Mouse (Mus musculus) liver, embryonic 15.5 days (tissue): ENCODE results near the gene Cfap99. TPM values are rescaled to one million over a fixed set of nuclear protein-coding genes. Genes with fewer than 3 reads are reported as not detected.

Experiments
- ATAC-seq: fragments of 200-750 bp; cut with Nextera tagmentation; 2 replicates; pipeline ENCODE4 v1.8.0; 2017; ENCODE audit warnings: moderate number of reproducible peaks, mild to moderate bottlenecking, moderate library complexity; ENCODE audit not compliant: insufficient read depth
- H3K27ac ChIP-seq: fragments of 300-500 bp; sonication (generic); replicated peaks from 2 replicates; pipeline ENCODE4 v1.5.1; 2015; ENCODE audit warnings: mild to moderate bottlenecking, inconsistent platforms
- H3K27me3 ChIP-seq: fragments of 300-500 bp; sonication (generic); 2 replicates; pipeline ENCODE4 v1.6.1; 2015; ENCODE audit warnings: mild to moderate bottlenecking, inconsistent platforms
- H3K36me3 ChIP-seq: fragments of 300-500 bp; sonication (generic); replicated peaks from 2 replicates; pipeline ENCODE4 v1.6.1; 2015; ENCODE audit warnings: moderate library complexity, mild to moderate bottlenecking, inconsistent platforms
- H3K4me1 ChIP-seq: fragments of 300-500 bp; sonication (generic); replicated peaks from 2 replicates; pipeline ENCODE4 v1.6.1; 2015; ENCODE audit warnings: inconsistent platforms
- H3K4me2 ChIP-seq: fragments of 300-500 bp; sonication (generic); 2 replicates; pipeline ENCODE4 v1.6.1; 2015; ENCODE audit warnings: moderate library complexity, mild to moderate bottlenecking, inconsistent platforms
- H3K4me3 ChIP-seq: fragments of 300-500 bp; sonication (generic); replicated peaks from 2 replicates; pipeline ENCODE4 v1.5.1; 2015; ENCODE audit warnings: mild to moderate bottlenecking, inconsistent platforms
- H3K9ac ChIP-seq: fragments of 300-500 bp; sonication (generic); 2 replicates; pipeline ENCODE4 v1.6.1; 2015; ENCODE audit warnings: moderate library complexity, mild to moderate bottlenecking, inconsistent platforms
- H3K9me3 ChIP-seq: fragments of 300-500 bp; sonication (generic); replicated peaks from 2 replicates; pipeline ENCODE4 v1.6.1; 2016; ENCODE audit warnings: inconsistent platforms
- WGBS: fragments of 180-500 bp; shearing (Covaris S2); methylation state at CpG from one replicate; pipeline ENCODE4 v1.1.7; 2015; ENCODE audit warnings: mixed read lengths; ENCODE audit not compliant: insufficient replicate concordance; 5-methylcytosine and 5-hydroxymethylcytosine counted together
- polyA plus RNA-seq: library from polyadenylated mRNA; unstranded; fragments of >200 nt; fragmentation: Nextera tagmentation; extraction: Ambion mirVana; gene quantifications from 2 replicates; pipeline ENCODE4 v1.2.1, GENCODE M21; 2015

Cfap99 gene
- polyA plus RNA-seq, 1 experiment from 2014 or later: not detected

GRCm38 (mm10) chr5:34370022-34370823 lies 81.8 kb downstream of the Cfap99 start:
- WGBS: under 1% methylated on average over 82 of the region's 114 CpGs
- ATAC-seq: peak; percentile 11

GRCm38 (mm10) chr5:34370840-34371239 lies 82.4 kb downstream of the Cfap99 start:
- Histone ChIP-seq H3K36me3 (no peaks in the 10 kb centered on the region), H3K27me3 (no peaks in the 10 kb centered on the region), H3K9me3 (no peaks in the 10 kb centered on the region), H3K9ac (peak overlapping the region; percentile 83), H3K4me1 (peaks cover 40% of the 10 kb centered on the region), H3K27ac (peak overlapping the region; percentile 79; the same call in 1 of the 2 replicates), H3K4me3 (peak overlapping the region; percentile 87), H3K4me2 (peak overlapping the region; percentile 82)
- ATAC-seq: no peak
- 28% methylated on average over 8 of the region's 8 CpGs for WGBS

More at GRCm38 (mm10) chr5:34370022-34370823, 81.8 kb downstream of the Cfap99 start:
- Histone ChIP-seq H3K4me2 (peak overlapping the region; percentile 82), H3K9me3 (no peaks in the 10 kb centered on the region), H3K9ac (peak overlapping the region; percentile 83), H3K4me1 (peaks cover 40% of the 10 kb centered on the region), H3K4me3 (peak overlapping the region; percentile 87), H3K27me3 (no peaks in the 10 kb centered on the region), H3K27ac (peak overlapping the region; percentile 79), H3K36me3 (no peaks in the 10 kb centered on the region)

- Histone ChIP-seq H3K4me2 (no peak overlapping the region), H3K4me3 (no peak overlapping the region; the same call in 1 of the 2 replicates), H3K27ac (no peak overlapping the region), H3K27me3 (no peaks in the 10 kb centered on the region), H3K4me1 (peaks cover 45% of the 10 kb centered on the region), H3K36me3 (no peaks in the 10 kb centered on the region), H3K9ac (no peak overlapping the region), H3K9me3 (no peaks in the 10 kb centered on the region)
- no peak for ATAC-seq
Observed at GRCm38 (mm10) chr5:34372141-34372540, 83.7 kb downstream of the Cfap99 start.

GRCm38 (mm10) chr5:34372541-34372940 lies 84.1 kb downstream of the Cfap99 start:
- H3K4me2 ChIP-seq: no peak overlapping the region
- no peak for ATAC-seq
- no peak overlapping the region for H3K4me3 ChIP-seq
- no peak overlapping the region for H3K9ac ChIP-seq
- no peaks in the 10 kb centered on the region for H3K27me3 ChIP-seq
- H3K27ac ChIP-seq: no peak overlapping the region
- peaks cover 47% of the 10 kb centered on the region for H3K4me1 ChIP-seq
- no peaks in the 10 kb centered on the region for H3K36me3 ChIP-seq
- no peaks in the 10 kb centered on the region for H3K9me3 ChIP-seq

Other genes with a start within 250 kb of the Cfap99 start
- gene Poln, start 119.2 kb upstream of the Cfap99 start, polyA plus RNA-seq: 0.40 and 0.41 TPM in 2 replicates
- gene Haus3, start 119.1 kb upstream of the Cfap99 start, polyA plus RNA-seq: 20.3 and 22.1 TPM in 2 replicates
- 5.7 and 6.3 TPM in 2 replicates for gene Mxd4, start 100.9 kb upstream of the Cfap99 start, polyA plus RNA-seq
- gene Zfyve28, start 151 bp upstream of the Cfap99 start, polyA plus RNA-seq: 0.07 TPM in 1 of 2 replicates, not detected in the other
- gene Rnf4, start 47.7 kb downstream of the Cfap99 start, polyA plus RNA-seq: 69.8 and 71.7 TPM in 2 replicates
- 3.2 and 4.3 TPM in 2 replicates for gene Fam193a, start 81.3 kb downstream of the Cfap99 start, polyA plus RNA-seq
- gene Tnip2, start 225.4 kb downstream of the Cfap99 start, polyA plus RNA-seq: 5.5 and 5.9 TPM in 2 replicates
- gene Sh3bp2, start 237.2 kb downstream of the Cfap99 start, polyA plus RNA-seq: 3.7 and 5.5 TPM in 2 replicates